Mouse (Mus musculus) v-Abl transformed pro-B cells (cell line): ENCODE measurements around the gene Emc1.

Source experiments
- in situ Hi-C, 2 experiments: fragments of 400-800 bp; cut with MboI; formaldehyde crosslinking; loops; one replicate each; pipeline ENCODE4 v1.15.1; 2025; ENCODE audit not compliant: unreplicated experiment in 2 of 2

Emc1 gene

GRCm38 (mm10) chr4:139422409-139422808, 70.0 kb downstream of the Emc1 start:
- in situ Hi-C loops, result loop anchor here in 1 of 2 experiments (25.0 kb wide), 1 partner anchor 1235 kb away; no protein-coding TSS in a partner anchor

- in situ Hi-C loops, result loop anchor here in 1 of 2 experiments (25.0 kb wide), 1 partner anchor 1236 kb away; no protein-coding TSS in a partner anchor
Measured at GRCm38 (mm10) chr4:139423270-139423669, 70.9 kb downstream of the Emc1 start.
